Comparison of ENCODE assay signal across 8 mouse cellular contexts in the genomic region with DNA sequence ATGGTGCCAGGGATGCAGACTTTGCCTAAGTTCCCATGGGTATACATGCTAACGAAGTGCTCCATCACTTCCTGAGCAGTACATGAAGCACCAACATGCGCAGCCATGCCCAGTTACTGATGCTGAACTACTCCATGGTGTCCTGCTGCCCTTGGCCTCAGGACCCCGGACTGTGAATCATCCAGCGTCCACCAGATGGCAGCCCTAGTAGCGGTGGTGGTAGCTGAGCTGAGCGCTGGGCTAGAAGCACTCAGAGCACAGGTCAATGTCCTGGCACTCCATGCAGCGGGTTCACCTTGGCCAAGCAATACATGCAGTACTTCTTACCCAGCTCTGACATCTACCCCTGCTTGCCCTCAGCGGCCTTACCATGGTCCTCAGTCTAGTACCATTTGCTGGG. TPM values are rescaled to one million over a fixed set of nuclear protein-coding genes. Genes with fewer than 3 reads are reported as not detected.
DNase-seq lines count a peak whose midpoint lies in the region; ATAC-seq and TF ChIP-seq lines count a peak whose summit lies in the region.

No protein-coding gene starts in this region.

- no peaks in the 10 kb centered on the region for H3K9me3 ChIP-seq in hindbrain, postnatal 0 days (ENCODE audit: low read length)
- no peaks in the 10 kb centered on the region for H3K9me3 ChIP-seq in hindbrain, embryonic 16.5 days (ENCODE audit: control insufficient read depth, low read length)
- no peaks in the 10 kb centered on the region for H3K9me3 ChIP-seq in E14TG2a.4 (ENCODE audit: low read length)
- no peaks in the 10 kb centered on the region for H3K9me3 ChIP-seq in liver, embryonic 13.5 days (replicated peaks)
- no peaks in the 10 kb centered on the region for H3K9me3 ChIP-seq in midbrain, embryonic 16.5 days (replicated peaks; ENCODE audit: control insufficient read depth, low read length, poor library complexity, severe bottlenecking)
- no peaks in the 10 kb centered on the region for H3K9me3 ChIP-seq in midbrain, embryonic 13.5 days

- no peaks in the 10 kb centered on the region for H3K27me3 ChIP-seq in hindbrain, postnatal 0 days (ENCODE audit: insufficient read depth, low read length)
- H3K27me3 ChIP-seq in hindbrain, embryonic 16.5 days (replicated peaks; ENCODE audit: control insufficient read depth, insufficient read depth, low read length), result no peaks in the 10 kb centered on the region
- H3K27me3 ChIP-seq in E14TG2a.4 (ENCODE audit: insufficient read depth, low read length), result no peaks in the 10 kb centered on the region
- H3K27me3 ChIP-seq in liver, embryonic 13.5 days, result no peaks in the 10 kb centered on the region
- no peaks in the 10 kb centered on the region for H3K27me3 ChIP-seq in midbrain, embryonic 16.5 days (ENCODE audit: control insufficient read depth, insufficient read depth, low read depth, low read length)
- H3K27me3 ChIP-seq in midbrain, embryonic 13.5 days, result no peaks in the 10 kb centered on the region

- H3K4me2 ChIP-seq in hindbrain, postnatal 0 days (ENCODE audit: low read depth, low read length), result no peak overlapping the region
- H3K4me2 ChIP-seq in hindbrain, embryonic 16.5 days (ENCODE audit: low read length), result no peak overlapping the region
- no peak overlapping the region for H3K4me2 ChIP-seq in liver, embryonic 13.5 days
- no peak overlapping the region for H3K4me2 ChIP-seq in midbrain, embryonic 16.5 days (ENCODE audit: low read length)
- no peak overlapping the region for H3K4me2 ChIP-seq in midbrain, embryonic 13.5 days (replicated peaks)

- no peak for ATAC-seq in hindbrain, postnatal 0 days
- no peak for ATAC-seq in hindbrain, embryonic 16.5 days
- no peak for ATAC-seq in liver, embryonic 13.5 days (ENCODE audit: low read depth)
- ATAC-seq in midbrain, embryonic 16.5 days, result no peak
- ATAC-seq in midbrain, embryonic 13.5 days, result no peak

- H3K4me1 ChIP-seq in hindbrain, postnatal 0 days (ENCODE audit: insufficient read depth, low read length), result no peaks in the 10 kb centered on the region
- H3K4me1 ChIP-seq in hindbrain, embryonic 16.5 days (ENCODE audit: control insufficient read depth, insufficient read depth, low read depth, low read length), result no peaks in the 10 kb centered on the region
- no peaks in the 10 kb centered on the region for H3K4me1 ChIP-seq in E14TG2a.4 (replicated peaks; ENCODE audit: low read depth, low read length)
- H3K4me1 ChIP-seq in liver, embryonic 13.5 days (replicated peaks), result no peaks in the 10 kb centered on the region
- no peaks in the 10 kb centered on the region for H3K4me1 ChIP-seq in midbrain, embryonic 16.5 days (ENCODE audit: control insufficient read depth, insufficient read depth, low read length)
- no peaks in the 10 kb centered on the region for H3K4me1 ChIP-seq in midbrain, embryonic 13.5 days (replicated peaks)

- DNase-seq in hindbrain, postnatal 0 days (ENCODE audit: low spot score), result no peak
- peak; percentile 18 to 26 for DNase-seq in adrenal gland, postnatal 36 days
- DNase-seq in liver, embryonic 13.5 days, result peak; percentile 1
- no peak for DNase-seq in c-Kit-positive CD71-positive TER-119-positive erythroid progenitor cells, embryonic 14.5 days (ENCODE audit: low spot score)

- H3K27ac ChIP-seq in hindbrain, postnatal 0 days, result no peak overlapping the region
- H3K27ac ChIP-seq in hindbrain, embryonic 16.5 days (ENCODE audit: low read depth, low read length), result no peak overlapping the region
- H3K27ac ChIP-seq in liver, embryonic 13.5 days, result no peak overlapping the region
- H3K27ac ChIP-seq in midbrain, embryonic 16.5 days (ENCODE audit: low read length), result no peak overlapping the region
- no peak overlapping the region for H3K27ac ChIP-seq in midbrain, embryonic 13.5 days

- no peak overlapping the region for H3K9ac ChIP-seq in hindbrain, postnatal 0 days (replicated peaks; ENCODE audit: low read length)
- H3K9ac ChIP-seq in hindbrain, embryonic 16.5 days (ENCODE audit: low read depth, low read length), result no peak overlapping the region
- H3K9ac ChIP-seq in liver, embryonic 13.5 days, result no peak overlapping the region
- H3K9ac ChIP-seq in midbrain, embryonic 16.5 days (ENCODE audit: low read depth, low read length), result no peak overlapping the region
- H3K9ac ChIP-seq in midbrain, embryonic 13.5 days (replicated peaks), result no peak overlapping the region

- peak; percentile 23; the same call in 1 of the 2 replicates for TF ChIP-seq CTCF in hindbrain, postnatal 0 days (IDR thresholded peaks at IDR 0.05; ENCODE audit: low read depth)
- TF ChIP-seq CTCF in E14TG2a.4 (conservative IDR thresholded peaks at IDR 0.05; ENCODE audit: low read length), result peak; percentile 9; the same call in 1 of the 2 replicates

- WGBS in hindbrain, postnatal 0 days, result 71% methylated on average over 8 of the region's 8 CpGs
- 56% methylated on average over 8 of the region's 8 CpGs for WGBS in hindbrain, embryonic 16.5 days
- WGBS in liver, embryonic 13.5 days (ENCODE audit: insufficient replicate concordance), result 48% methylated on average over 8 of the region's 8 CpGs
- 50% methylated on average over 8 of the region's 8 CpGs for WGBS in midbrain, embryonic 16.5 days
- 65% methylated on average over 8 of the region's 8 CpGs for WGBS in midbrain, embryonic 13.5 days

- no peak overlapping the region for H3K4me3 ChIP-seq in hindbrain, postnatal 0 days (ENCODE audit: low read length)
- H3K4me3 ChIP-seq in hindbrain, embryonic 16.5 days (ENCODE audit: low read length), result no peak overlapping the region
- no peak overlapping the region for H3K4me3 ChIP-seq in E14TG2a.4 (replicated peaks; ENCODE audit: low read length)
- H3K4me3 ChIP-seq in liver, embryonic 13.5 days (replicated peaks), result no peak overlapping the region
- no peak overlapping the region for H3K4me3 ChIP-seq in midbrain, embryonic 16.5 days (ENCODE audit: low read depth, low read length)
- H3K4me3 ChIP-seq in midbrain, embryonic 13.5 days (replicated peaks), result no peak overlapping the region

- H3K36me3 ChIP-seq in hindbrain, postnatal 0 days (ENCODE audit: insufficient read depth, low read length), result no peaks in the 10 kb centered on the region
- H3K36me3 ChIP-seq in hindbrain, embryonic 16.5 days (ENCODE audit: control insufficient read depth, insufficient read depth, low read length), result no peaks in the 10 kb centered on the region
- no peaks in the 10 kb centered on the region for H3K36me3 ChIP-seq in E14TG2a.4 (ENCODE audit: insufficient read depth, low read length)
- no peaks in the 10 kb centered on the region for H3K36me3 ChIP-seq in liver, embryonic 13.5 days
- no peaks in the 10 kb centered on the region for H3K36me3 ChIP-seq in midbrain, embryonic 16.5 days (ENCODE audit: control insufficient read depth, insufficient read depth, low read length)
- H3K36me3 ChIP-seq in midbrain, embryonic 13.5 days, result no peaks in the 10 kb centered on the region

RNA-seq across cellular contexts. Expression of a gene that starts 57.1 kb away (rescaled TPM):
- total RNA-seq in hindbrain, postnatal 0 days (2014; rRNA removed), result 64.7 and 67.4 TPM in 2 replicates
- polyA plus RNA-seq in hindbrain, postnatal 0 days (2015; fragmentation: Nextera tagmentation; extraction: Ambion mirVana), result 15.1 and 18.3 TPM in 2 replicates
- 29.9 and 31.3 TPM in 2 replicates for polyA plus RNA-seq in hindbrain, embryonic 16.5 days (2015; fragmentation: Nextera tagmentation; extraction: Ambion mirVana)
- total RNA-seq in adrenal gland, postnatal 36 days (2021), result 1 to 10 TPM; 1.5 to 2.5 TPM
- 0.14 and 0.17 TPM in 2 replicates for polyA plus RNA-seq in liver, embryonic 13.5 days (2015; fragmentation: Nextera tagmentation; extraction: Ambion mirVana)
- 33.2 and 34.0 TPM in 2 replicates for polyA plus RNA-seq in midbrain, embryonic 16.5 days (2015; fragmentation: Nextera tagmentation; extraction: Ambion mirVana)
- polyA plus RNA-seq in midbrain, embryonic 13.5 days (2015; fragmentation: Nextera tagmentation; extraction: Ambion mirVana), result 13.4 and 13.8 TPM in 2 replicates

Comparison
In these comparisons a context has a peak if more than half of its experiments do, and no peak if none do; other contexts are left out.
1. DNase-seq: peak in adrenal gland, postnatal 36 days (2 of 2) and liver, embryonic 13.5 days (single experiment); none in hindbrain, postnatal 0 days (single experiment) and c-Kit-positive CD71-positive TER-119-positive erythroid progenitor cells, embryonic 14.5 days (single experiment).
2. RNA of a gene that starts 57.1 kb away (polyA plus RNA-seq): 33.2 to 34.0 TPM in midbrain, embryonic 16.5 days, 29.9 to 31.3 TPM in hindbrain, embryonic 16.5 days, 15.1 to 18.3 TPM in hindbrain, postnatal 0 days and 13.4 to 13.8 TPM in midbrain, embryonic 13.5 days; 0.14 to 0.17 TPM in liver, embryonic 13.5 days; every median in the first group is over 10 times any median in the second.